Mouse (Mus musculus): ENCODE measurements around the gene Atp6v1fnb. TPM values are rescaled to one million over a fixed set of nuclear protein-coding genes. Genes with fewer than 3 reads are reported as not detected.

Gene Atp6v1fnb
- under 1 TPM in 1 of 2 experiments, not detected in 1; 0.45 TPM for total RNA-seq (2021)
- long read RNA-seq, experiment 1: 0 reads
- long read RNA-seq, experiment 2: 0 reads

DNA sequence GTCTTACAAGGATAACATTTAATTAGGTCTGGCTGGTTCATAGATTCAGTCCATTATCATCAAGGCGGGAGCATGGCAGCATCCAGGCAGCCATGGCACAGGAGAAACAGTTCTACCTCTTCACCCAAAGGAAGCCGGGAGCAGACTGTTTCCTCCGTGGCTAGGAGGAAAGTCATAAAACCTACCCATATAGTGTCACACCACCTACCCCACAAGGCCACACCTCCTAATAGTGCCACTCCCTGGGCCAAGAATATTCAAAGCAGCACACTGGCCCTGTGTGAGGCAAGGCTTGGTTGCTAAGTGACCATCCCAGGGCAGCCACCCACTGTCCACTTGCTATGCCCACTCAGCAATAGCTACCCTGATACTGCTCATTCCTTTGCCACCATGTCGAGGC is at the start of gene Atp6v1fnb:
Atp6v1fnb (plus strand) TSS at position 301 of the 400 bp plus-strand sequence.
- no peak for DNase-seq

DNA sequence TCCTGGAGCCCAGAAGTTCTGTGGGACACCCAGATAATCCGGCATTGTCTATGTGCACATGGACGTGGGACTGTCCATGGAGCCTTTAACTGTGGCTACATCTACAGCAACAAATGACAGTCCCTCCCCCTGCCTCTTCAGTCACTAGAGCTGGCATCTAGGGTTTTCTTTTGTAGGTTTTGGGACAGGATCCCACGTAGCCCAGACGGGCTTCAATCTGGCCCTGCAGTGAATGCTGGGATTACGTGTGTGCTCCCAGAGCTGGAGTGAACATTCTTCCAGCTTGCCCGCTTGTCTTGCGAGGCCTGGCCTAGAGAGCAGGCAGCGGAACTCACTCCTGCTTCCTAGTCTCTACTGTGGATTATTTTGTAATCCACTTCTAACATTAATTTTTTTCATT is 46.1 kb upstream of the Atp6v1fnb start:
- no peak for DNase-seq

DNA sequence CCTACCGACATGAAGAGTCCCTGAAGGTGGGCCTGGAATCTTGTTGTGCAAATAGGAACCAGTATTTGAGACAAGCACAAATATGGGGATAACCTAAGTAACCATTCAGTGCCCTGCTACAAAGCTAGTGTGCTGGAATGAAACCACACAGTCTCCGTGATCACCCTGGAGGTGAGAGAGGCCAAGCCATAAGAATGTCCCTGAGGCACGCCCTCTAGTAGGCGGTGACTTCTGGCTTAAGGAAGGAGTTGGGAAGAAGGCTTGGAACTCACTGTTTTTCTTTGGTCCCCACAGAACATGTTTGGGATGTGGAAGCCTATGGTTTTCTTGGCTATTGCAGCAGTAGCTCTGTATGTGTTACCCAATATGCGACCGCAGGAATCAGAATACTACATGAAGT is 44.9 kb upstream of the Atp6v1fnb start:
- no peak for DNase-seq

DNA sequence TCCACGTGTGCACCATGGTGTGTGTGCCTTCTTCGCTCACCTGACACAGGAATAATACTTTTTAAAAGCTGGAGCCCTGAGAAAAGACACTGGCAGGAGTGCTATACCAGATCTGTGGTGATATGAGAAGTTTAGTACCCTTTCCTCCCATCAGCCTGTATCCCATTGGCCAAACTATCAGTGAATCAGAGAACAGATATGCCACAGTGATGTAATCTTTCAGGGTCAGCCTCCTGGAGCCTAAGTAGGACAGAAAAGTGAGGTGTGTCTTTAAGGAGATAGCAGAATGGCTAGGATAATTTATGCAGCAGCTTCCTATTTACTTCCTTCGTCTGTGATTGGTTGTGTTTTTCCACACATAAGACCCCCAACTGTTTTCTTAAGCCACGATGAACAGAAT is 43.1 kb upstream of the Atp6v1fnb start:
- no peak for DNase-seq

DNA sequence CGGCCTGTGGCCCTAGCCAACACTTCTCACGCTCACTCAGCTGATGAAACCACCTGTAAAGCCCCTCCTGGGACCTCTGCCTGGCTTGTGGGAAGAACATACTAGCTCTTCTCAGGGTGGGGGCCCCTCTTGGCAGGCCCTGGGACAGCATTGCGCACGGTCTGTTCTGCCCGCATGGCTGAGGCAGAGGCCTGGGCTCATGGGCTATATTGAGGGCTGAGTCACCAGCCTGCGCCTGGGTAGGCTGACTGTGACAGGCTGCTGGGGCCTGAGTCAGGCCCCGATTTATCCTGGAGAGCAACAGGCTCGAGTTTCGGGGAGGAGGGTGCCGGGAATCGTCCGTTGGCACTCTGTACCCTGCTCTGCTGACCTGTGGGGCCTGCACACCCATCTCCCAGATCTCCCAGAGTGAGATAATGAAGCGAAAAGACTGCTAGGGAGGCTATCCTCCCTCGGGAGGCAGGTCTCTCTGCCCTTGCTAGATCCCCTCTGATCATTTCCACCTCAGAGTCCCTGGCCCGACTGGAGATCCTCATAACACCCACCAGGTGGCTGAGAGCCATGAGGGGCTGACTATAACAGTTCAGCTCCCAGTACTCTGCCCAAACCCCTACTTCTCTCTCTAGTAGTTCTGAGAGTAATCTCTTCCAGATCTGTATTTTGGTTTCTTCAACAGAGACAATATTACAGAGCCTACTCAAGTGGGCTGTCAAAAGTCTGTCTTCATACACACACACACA is 40.4 kb upstream of the Atp6v1fnb start:
- DNase-seq: no peak

DNA sequence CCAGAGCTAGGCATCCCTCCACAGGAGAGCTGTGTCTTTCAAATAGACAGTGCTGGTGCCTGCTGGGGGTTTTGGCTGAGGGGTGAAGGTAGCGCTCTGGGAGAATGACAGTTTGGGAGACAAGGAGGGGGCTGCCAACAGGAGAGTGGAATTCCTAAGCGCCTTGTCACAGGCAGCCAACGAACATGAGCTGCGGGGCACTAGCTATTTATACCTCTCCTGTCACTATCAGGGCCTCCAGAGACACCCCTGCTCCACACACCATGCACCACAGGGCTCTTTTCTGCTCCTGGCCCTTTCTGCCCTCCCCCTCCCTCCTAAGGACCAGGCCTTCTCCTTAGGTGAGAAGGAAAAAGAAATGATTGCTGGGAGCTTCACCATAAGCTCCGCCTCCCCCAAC is 39.8 kb upstream of the Atp6v1fnb start:
- no peak for DNase-seq

DNA sequence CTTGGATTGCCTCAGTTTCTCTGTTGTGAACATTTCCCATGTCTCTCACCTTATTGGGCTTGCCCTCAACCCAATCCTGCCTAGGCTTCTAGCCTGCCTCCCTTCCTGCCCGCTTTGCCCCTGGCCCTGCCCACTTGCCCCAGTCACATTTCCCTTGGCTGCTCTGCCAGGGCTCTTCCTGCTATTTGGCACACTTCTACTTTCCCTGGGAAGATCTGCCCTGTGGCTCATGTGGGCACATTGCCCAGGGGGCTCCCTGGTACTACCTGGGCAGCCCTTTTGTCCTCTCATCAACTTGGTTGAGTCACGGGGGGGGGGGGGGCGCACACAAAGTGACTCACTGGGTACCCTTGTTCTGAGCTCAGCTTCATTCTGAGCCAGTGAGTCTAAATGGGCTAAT is 39.1 kb upstream of the Atp6v1fnb start:
- DNase-seq: no peak

DNA sequence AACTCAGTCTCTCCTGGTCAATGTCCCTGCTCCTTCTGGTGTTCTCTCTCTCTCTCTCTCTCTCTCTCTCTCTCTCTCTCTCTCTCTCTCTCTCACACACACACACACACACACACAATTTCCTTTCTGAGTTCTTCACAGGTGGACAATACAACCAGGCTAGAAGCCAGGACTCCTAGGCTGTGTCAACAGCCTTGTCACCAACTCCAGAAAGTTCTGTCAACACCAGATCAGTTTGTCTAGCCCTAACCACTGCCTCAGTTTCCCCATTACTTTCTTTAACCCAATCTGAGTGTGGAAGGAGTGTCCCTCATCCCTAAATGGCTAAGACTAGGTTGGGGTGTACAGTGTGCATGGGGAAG is 38.6 kb upstream of the Atp6v1fnb start:
- no peak for DNase-seq

DNA sequence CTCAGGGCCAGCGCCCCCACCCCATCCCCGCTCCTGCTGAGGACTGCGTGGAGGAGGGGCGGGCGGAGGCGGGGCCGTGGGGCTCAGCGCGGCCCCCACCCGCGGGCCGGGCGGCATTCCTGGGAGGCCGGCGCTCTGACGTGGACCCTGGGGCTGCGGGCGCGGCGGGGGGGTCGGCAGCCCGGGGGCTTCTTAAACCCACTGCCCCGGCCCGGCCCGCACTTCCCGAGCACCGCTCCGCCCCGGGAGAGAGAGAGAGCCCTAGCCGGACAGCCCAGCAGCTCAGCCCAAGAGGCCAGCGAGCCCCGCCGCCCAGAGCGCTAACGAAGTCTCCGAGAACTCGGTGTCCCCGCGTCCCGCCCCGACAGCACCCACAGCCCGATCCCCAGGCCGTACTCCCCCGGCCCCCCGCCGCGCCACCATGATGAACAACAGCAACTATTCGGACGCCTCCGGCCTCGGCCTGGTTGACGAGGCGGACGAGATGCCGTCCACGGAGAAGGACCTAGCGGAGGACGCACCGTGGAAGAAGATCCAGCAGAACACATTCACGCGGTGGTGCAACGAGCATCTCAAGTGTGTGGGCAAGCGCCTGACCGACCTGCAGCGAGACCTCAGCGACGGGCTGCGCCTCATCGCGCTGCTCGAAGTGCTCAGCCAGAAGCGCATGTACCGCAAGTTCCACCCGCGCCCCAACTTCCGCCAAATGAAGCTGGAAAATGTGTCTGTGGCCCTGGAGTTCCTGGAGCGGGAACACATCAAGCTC is 38.0 kb upstream of the Atp6v1fnb start, which contains the start of gene Flnc:
Flnc (plus strand) TSS at position 219 of the 766 bp plus-strand sequence.
- peak; percentile 49 for DNase-seq

DNA sequence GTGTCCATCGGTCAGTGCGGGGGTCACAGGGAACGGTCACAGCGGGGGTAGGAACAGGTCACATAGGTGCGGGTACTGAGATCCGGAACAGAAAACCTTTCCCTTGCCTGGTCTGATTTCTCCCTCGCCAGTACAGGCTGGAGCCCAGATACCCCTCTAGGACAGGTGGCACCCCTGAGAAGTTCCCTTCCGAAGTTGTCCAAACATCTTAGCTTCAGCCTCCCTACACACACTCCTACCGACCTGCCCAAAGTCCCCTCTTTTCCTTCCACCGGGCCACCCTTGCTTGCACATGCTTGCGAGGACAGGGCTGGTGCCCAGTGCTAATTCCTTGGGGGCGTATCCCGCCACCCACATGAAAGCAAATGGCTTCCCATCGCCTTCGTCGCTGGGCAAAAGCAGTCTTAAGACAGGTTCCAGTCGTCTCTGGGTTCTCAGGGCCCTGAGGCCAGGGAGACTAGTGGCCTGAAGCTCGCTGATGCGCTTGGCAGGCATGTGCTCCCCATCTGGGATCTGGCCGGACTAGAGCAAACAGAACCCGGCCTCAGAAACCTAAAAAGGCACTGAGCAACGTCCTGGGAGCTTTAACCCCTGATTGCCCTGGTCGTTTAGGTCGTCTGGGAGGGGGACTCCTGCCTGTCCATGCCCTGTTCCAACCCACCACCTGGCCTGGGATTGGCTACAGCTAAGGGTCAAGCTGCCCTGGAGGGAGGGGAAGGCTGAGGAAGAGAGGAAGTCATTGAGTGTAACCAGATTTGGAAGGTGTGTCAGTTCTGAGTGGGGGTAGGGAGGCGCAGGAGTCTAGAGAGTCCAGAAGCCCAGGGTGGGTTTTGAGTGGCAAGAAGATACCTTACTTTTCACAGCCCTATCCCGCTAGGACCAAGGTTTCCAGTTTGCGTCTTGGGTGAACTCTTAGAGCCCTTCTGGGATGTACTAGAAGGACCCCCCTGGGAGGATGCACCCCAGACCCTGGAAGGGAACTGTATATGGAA is 37.1 kb upstream of the Atp6v1fnb start:
- no peak for DNase-seq

DNA sequence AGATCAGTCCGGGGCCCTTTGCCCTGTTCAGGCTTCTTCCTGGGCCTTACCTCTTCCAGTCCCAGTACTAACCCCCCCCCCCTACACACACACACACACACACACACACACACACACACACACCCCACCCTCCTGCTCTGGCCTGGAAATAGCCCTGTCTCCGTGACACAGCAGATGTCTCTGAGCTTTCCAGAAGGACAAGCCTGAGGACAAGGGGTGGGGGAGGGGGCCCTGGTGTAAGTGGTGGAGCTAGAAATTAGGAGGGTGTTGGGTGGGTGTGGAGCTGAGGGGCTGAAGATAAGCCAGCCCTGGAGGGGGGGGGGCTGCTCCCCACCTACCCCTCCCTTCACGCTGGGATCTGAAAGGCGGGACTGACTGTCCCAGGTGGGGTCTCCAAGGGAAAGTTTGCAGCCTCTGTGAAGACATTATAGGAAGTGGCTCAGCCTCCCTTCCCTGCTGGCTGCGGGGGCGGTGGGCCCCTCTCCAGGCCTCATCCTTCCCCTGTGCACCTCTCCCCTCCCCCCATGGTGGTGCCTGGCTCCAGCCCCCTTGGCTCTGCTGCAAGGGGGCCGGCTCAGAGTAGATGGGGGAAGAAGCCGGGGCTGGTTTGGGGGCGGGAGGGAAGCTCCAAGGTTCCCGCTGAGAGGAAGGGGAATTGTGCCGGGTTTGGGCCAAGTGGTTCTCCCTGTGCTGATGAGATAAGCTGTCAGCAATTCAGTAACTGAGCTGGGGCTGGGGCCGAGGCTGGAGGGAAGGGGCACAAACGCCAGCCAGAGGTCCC is 36.1 kb upstream of the Atp6v1fnb start:
- DNase-seq: peak; percentile 31

DNA sequence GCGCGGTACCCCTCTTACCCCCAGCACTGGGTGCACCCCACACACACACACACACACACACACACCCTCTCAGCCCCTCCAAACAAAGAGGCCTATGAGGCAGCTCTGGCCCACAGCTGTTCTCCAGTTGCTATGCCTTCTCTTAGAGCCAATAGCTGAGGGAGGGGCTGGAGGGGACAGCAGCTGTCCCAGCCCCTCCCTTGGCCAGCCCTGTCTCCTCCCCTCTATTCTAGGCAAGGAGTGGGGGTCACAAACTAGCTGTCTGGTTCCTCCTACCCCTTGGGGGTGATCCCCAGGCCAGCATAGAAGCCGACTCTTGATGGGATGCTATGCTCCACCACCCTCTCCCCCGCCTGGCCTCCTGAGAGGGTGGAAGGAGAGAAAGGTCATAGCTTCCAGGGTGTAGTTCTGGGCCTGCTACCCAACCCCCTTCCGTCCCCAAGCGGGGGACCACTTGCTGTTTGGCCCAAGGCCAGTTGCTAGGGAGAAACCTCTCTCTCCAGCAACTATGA is 35.2 kb upstream of the Atp6v1fnb start:
- DNase-seq: no peak

DNA sequence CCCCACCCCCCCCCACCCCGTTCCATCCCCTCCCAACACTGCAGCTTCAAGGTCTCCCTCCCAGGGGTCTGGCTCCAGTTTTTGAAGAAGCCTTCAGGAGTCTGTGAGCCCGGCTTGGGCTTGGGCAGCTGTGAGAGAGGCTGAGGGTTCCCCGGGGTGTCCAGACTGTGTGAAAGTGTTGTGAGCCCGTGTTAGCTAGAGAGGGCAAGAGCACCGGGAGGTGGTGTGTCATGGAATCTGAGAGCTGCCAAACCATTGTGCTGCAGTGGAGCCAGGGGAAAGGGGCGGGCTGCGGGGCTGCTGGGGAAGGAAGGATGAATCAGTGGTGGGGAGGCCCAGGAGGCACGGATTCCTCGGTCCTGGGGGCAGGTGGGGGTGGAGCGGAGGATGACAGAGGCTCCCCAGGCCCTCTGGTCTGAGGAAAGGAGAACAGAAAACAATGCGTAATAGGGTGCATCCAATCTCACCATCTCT is 34.7 kb upstream of the Atp6v1fnb start:
- peak; percentile 60 for DNase-seq

DNA sequence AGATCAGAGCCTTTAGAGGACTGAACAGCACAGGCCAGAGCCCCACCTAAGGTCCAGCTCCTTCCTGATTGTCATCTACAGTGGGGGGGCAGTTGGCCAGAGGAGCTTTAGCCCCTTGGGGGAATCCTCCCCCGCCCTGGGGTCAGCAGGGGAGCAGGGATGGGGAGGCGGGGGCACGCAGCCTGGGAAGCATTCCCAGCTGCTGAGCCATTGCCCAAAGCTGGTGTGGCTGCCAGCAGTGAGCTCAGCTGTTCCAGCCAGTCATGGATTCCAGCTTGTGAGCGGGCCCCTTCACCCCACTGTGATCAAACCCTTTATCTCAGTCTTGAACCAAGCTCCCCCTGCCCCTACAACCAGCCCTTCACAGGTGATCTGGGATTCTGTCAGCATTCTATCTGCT is 32.0 kb upstream of the Atp6v1fnb start:
- DNase-seq: no peak

DNA sequence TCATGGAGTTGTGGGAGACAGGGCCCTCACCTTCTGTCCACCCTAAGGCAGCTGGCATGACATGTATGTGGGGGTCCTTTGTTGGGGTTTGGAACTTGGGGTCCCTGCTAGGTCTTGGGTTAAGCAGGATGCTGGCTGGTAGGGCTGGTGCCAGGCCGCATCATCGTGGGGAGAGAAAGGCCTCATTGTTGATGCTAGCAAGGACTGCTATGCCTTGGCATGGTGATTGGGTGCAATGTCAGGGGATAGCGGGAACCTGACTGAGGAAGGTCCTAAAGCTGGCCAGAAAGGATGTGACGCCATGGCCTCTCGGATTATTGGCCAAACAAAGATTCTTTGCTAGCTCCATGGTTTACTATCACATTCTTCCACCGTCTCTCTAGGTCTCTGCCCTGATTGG is 31.4 kb upstream of the Atp6v1fnb start:
- no peak for DNase-seq

DNA sequence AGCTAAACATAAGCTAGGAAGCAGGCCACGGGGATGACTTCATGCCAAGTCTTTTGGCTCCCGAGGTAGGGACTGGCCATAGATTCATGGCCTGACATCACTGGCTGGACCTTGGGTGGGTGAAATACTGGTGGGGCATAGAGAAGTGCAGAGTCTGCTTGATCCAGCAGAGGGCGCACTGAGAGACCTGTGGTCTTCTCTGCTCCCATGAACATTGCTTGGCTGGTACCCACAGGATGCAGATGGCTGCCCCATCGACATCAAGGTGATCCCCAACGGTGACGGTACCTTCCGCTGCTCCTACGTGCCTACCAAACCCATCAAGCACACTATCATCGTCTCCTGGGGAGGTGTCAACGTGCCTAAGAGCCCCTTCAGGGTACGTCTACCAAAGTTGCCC is 26.5 kb upstream of the Atp6v1fnb start:
- DNase-seq: peak; percentile 70

DNA sequence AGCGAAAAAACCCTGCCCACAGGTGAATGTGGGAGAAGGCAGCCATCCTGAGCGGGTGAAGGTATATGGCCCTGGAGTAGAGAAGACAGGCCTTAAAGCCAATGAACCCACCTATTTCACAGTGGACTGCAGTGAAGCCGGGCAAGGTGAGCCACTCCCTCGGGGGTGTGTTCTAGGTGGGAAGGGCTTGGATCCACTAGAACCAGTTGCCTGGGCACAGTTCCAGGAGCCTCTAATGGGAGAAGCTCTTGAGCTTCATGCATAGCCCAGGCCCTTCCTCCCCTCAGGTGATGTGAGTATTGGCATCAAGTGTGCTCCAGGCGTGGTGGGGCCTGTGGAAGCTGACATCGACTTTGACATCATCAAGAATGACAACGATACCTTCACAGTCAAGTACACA is 25.9 kb upstream of the Atp6v1fnb start:
- DNase-seq: no peak

DNA sequence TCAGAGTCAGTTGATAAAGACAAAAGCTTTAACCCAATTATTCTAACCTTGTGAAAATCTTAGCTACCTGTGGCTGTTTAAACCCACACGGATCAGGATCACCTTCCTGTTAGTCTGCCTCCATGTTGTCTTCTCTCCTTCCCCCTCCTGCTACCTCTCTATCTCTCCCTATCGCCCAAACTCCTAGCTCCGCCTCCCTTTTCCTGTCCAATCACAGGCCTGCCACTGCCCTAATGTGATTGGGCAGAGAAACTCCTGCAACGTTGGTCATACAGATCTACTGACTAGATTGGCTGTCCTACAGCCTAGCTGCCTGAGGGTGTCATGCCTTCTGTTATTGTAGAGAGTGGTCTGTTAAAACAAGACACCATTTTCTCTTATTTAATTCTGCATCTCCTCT is 21.4 kb upstream of the Atp6v1fnb start:
- DNase-seq: no peak

DNA sequence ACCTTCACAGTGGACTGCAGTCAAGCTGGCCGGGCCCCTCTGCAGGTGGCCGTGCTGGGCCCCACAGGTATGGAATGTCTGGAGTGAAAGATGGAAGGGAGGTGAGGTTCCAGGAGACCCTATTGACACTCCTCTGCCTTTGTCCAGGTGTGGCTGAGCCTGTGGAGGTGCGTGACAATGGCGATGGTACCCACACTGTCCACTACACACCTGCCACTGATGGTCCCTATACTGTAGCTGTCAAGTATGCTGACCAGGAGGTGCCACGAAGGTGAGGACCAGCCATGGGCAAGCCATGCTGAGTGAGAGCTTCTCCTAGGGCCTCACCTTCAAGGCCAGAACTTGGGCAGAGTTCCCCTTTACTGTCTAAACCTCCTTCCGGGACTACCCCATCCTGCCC is 20.6 kb upstream of the Atp6v1fnb start:
- DNase-seq: no peak

DNA sequence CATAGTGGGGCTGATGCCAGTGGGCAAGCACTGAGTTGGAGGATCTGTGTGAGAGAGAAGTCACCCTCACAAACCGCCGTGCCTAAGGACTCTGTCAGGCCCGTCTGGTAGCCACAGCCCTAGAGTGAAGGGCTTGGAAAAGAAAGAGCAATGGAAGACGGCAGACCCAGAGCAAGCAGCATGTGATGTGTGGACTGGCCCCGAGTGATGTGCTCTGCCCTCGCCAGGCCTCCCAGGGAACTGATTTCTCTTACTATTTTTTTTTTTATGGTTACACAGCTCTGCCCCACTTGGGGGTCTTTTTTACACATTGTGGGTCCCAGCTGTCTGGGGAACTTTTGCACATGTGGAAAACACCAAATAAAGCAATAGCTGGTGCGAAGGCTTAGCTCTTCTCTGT is 9.7 kb upstream of the Atp6v1fnb start:
- no peak for DNase-seq

DNA sequence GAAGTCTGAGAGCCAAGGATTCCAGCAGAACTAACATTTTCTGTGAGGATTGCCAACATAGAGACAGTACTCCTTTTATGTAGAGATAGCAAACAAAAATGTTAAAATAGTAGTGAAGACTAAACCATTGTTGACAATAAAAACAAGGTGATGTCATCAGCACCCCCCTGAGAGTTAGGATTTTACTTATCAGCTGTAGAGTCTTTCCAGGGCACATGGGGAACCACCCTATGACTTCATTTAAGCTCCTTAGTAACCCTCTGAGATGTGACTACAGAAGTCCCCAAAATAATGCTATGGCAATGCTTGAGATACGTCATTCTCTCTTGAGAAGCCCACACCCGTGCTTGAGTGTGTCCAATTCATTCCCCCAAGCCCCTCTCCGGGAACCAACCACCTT is 7.8 kb upstream of the Atp6v1fnb start:
- DNase-seq: no peak
